Mouse (Mus musculus): ENCODE results near the gene Lamc3.

DNA sequence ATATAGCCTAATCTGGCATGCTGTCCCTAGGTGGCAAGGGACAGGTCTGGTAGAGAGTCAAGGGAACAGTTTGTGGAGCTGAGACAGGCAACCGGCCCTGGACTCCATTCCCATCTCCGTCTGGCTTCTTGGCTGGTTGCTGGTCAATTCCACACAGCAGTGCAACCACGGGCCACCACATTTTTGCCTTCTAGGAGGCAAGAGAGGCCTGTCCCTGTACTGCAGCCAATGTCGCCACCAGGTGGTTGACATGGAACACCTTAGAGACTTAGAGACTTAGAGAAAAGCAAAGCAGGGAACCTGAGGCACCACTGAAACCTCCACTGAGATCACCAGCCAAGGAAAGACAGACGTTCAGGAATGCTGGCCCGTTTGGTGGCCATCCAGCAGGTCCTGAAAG lies 2.3 kb upstream of the Lamc3 start:
- TF ChIP-seq CTCF (IDR thresholded peaks at IDR 0.05; ENCODE audit: control insufficient read depth, insufficient read depth, insufficient replicate concordance, low read depth, low read length) (peak; percentile 18; the same call in 1 of the 2 replicates), POLR2A (IDR thresholded peaks at IDR 0.05; ENCODE audit: control insufficient read depth, low read depth, low read length) (no peak)

Data from testis, adult 2 months (tissue).